Mouse (Mus musculus): ENCODE results near the gene Rara. TPM values are rescaled to one million over a fixed set of nuclear protein-coding genes. Genes with fewer than 3 reads are reported as not detected.
A peak's percentile ranks its signal among the peaks of the same experiment; 100 is the strongest.
"Not testable (repeated sequence)": the region's sequence is repeated elsewhere in the genome, so short reads cannot be mapped to it uniquely, and the experiment has no call there.

Gene Rara
- polyA plus RNA-seq, 1 experiment from 2014 or later, result 14.8 TPM

DNA sequence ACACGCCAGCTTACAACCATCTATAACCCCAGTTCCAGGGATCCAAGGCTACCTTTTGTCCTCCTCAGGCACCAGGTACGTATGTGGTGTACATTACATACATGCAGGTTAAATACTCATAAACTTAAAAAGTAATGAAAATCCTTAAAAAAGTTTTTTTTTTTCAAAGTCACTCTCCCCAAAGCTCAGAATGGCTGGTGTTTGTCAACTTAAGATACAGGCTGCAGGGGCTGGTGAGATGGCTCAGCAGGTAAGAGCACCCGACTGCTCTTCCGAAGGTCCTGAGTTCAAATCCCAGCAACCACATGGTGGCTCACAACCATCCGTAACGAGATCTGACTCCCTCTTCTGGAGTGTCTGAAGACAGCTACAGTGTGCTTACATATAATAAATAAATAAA, 60.6 kb downstream of the Rara start:
- H3K4me3 ChIP-seq (ENCODE audit: low read depth, low read length); ATAC-seq (ENCODE audit: low FRiP score); DNase-seq (ENCODE audit: low spot score, missing footprints); H3K4me2 ChIP-seq; H3K27me3 ChIP-seq (ENCODE audit: control insufficient read depth, insufficient read depth, low read length); H3K4me1 ChIP-seq (ENCODE audit: control insufficient read depth, insufficient read depth, low read length); H3K9me3 ChIP-seq (ENCODE audit: control insufficient read depth, low read length); H3K36me3 ChIP-seq (ENCODE audit: control insufficient read depth, insufficient read depth, low read length); H3K27ac ChIP-seq (ENCODE audit: low read depth, low read length); H3K9ac ChIP-seq (ENCODE audit: low read length): not testable (repeated sequence)
- WGBS, result 98% methylated on average over 5 of the region's 6 CpGs

DNA sequence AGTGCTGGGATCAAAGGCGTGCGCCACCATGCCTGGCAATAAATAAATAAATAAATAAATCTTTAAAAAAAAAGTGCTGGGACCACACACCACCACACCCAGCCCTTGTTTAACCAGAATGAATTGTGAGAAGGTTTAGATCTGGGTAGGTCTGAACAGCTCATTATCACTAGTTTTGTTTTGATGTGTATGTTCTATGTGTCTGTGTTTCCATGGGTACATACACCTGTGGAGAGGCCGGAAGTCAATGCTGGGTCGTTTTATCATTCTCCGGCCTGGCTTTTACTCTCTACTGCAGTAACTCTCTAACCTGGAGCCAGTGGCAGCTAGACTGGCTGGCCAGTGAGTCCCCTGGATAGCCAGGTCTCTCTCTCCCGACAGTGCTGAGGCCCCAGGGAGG, 63.2 kb downstream of the Rara start:
- Histone ChIP-seq H3K4me3 (ENCODE audit: low read depth, low read length) (no peak overlapping the region), H3K4me2 (no peak overlapping the region), H3K27ac (ENCODE audit: low read depth, low read length) (no peak overlapping the region), H3K4me1 (ENCODE audit: control insufficient read depth, insufficient read depth, low read length) (no peaks in the 10 kb centered on the region), H3K9me3 (ENCODE audit: control insufficient read depth, low read length) (no peaks in the 10 kb centered on the region), H3K36me3 (ENCODE audit: control insufficient read depth, insufficient read depth, low read length) (peaks cover 25% of the 10 kb centered on the region), H3K27me3 (ENCODE audit: control insufficient read depth, insufficient read depth, low read length) (no peaks in the 10 kb centered on the region), H3K9ac (ENCODE audit: low read length) (no peak overlapping the region)
- ATAC-seq (ENCODE audit: low FRiP score) (no peak), DNase-seq (ENCODE audit: low spot score, missing footprints) (no peak)
- WGBS, result 82% methylated on average over 6 of the region's 6 CpGs

DNA sequence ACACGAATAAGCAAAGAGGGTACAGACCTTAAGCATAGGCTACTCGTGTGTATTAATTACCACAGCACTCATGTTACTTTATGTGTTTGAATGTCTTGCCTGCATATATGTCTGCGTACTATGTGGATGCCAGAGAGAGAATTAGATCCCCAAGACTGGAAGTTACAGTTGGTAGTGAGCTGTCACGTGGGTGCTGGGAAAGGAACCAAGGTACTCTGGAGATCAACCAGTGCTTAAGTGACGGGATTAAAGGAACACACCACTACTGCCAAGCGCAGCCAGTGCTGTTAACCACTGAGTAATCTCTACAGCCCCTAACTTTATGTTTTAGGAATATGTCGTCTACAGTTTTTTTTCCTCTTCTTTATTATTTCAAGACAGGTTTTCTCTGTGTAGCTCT, 68.4 kb downstream of the Rara start:
- Histone ChIP-seq H3K9me3 (ENCODE audit: control insufficient read depth, low read length) (no peaks in the 10 kb centered on the region), H3K27ac (ENCODE audit: low read depth, low read length) (no peak overlapping the region), H3K4me2 (no peak overlapping the region), H3K36me3 (ENCODE audit: control insufficient read depth, insufficient read depth, low read length) (peaks cover 64% of the 10 kb centered on the region), H3K27me3 (ENCODE audit: control insufficient read depth, insufficient read depth, low read length) (no peaks in the 10 kb centered on the region), H3K9ac (ENCODE audit: low read length) (no peak overlapping the region), H3K4me1 (ENCODE audit: control insufficient read depth, insufficient read depth, low read length) (no peaks in the 10 kb centered on the region), H3K4me3 (ENCODE audit: low read depth, low read length) (no peak overlapping the region)
- WGBS, result 93% methylated on average over 7 of the region's 7 CpGs
- DNase-seq (ENCODE audit: low spot score, missing footprints) (no peak), ATAC-seq (ENCODE audit: low FRiP score) (no peak)

GRCm38 (mm10) chr11:98997659-98998058, 70.0 kb downstream of the Rara start:
- H3K27me3 ChIP-seq (ENCODE audit: control insufficient read depth, insufficient read depth, low read length), result no peaks in the 10 kb centered on the region
- no peak overlapping the region for H3K27ac ChIP-seq (ENCODE audit: low read depth, low read length)
- H3K4me1 ChIP-seq (ENCODE audit: control insufficient read depth, insufficient read depth, low read length), result no peaks in the 10 kb centered on the region
- DNase-seq (ENCODE audit: low spot score, missing footprints) (no peak), ATAC-seq (ENCODE audit: low FRiP score) (no peak)
- H3K4me2 ChIP-seq, result no peak overlapping the region
- H3K9me3 ChIP-seq (ENCODE audit: control insufficient read depth, low read length), result no peaks in the 10 kb centered on the region
- WGBS, result 94% methylated on average over 4 of the region's 4 CpGs
- H3K9ac ChIP-seq (ENCODE audit: low read length), result no peak overlapping the region
- H3K36me3 ChIP-seq (ENCODE audit: control insufficient read depth, insufficient read depth, low read length), result peaks cover 63% of the 10 kb centered on the region
- H3K4me3 ChIP-seq (ENCODE audit: low read depth, low read length), result no peak overlapping the region

DNA sequence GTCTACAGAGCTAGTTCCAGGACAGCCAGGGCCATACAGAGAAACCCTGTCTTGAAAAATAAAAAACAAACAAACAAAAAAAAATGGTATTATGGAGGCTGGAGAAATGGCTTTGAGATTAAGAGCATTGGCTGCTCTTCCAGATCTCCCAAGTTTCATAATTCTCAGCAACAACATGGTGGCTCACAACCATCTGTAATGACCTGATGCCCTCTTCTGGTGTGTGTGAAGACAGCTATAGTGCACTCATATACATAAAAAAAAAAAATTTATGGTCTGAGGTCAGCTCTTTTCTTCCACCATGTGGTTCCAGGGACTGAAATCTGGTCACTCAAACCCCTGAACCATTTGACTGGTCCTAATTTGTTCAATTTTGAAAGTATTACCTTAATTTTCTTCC, 71.2 kb downstream of the Rara start:
- no peak overlapping the region for H3K4me2 ChIP-seq
- no peak overlapping the region for H3K4me3 ChIP-seq (ENCODE audit: low read depth, low read length)
- no peak overlapping the region for H3K27ac ChIP-seq (ENCODE audit: low read depth, low read length)
- DNase-seq (ENCODE audit: low spot score, missing footprints), result no peak
- no peak overlapping the region for H3K9ac ChIP-seq (ENCODE audit: low read length)
- ATAC-seq (ENCODE audit: low FRiP score), result no peak
- no peaks in the 10 kb centered on the region for H3K27me3 ChIP-seq (ENCODE audit: control insufficient read depth, insufficient read depth, low read length)
- H3K9me3 ChIP-seq (ENCODE audit: control insufficient read depth, low read length), result no peaks in the 10 kb centered on the region
- no peaks in the 10 kb centered on the region for H3K4me1 ChIP-seq (ENCODE audit: control insufficient read depth, insufficient read depth, low read length)
- peaks cover 58% of the 10 kb centered on the region for H3K36me3 ChIP-seq (ENCODE audit: control insufficient read depth, insufficient read depth, low read length)

DNA sequence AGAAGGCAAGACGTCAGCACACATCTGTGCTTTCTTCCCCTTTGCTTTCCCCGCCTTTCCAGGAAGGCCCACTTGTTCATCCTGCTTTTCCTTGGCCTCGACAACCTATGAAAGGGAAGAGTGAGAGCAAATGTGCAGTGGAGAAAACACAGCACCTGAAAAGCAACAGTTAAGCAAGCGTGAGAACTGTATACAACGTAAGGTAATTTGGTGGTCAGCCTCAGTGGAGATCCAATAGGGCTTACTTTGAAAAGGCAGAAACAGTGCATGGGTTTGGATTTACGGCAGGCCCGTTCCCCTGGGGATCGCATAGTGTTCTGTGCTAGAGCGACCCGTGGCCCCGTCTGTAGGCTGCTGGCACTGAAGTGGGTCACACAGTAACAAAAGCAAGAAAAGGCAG, 71.6 kb downstream of the Rara start:
- H3K4me3 ChIP-seq (ENCODE audit: low read depth, low read length), result no peak overlapping the region
- H3K4me1 ChIP-seq (ENCODE audit: control insufficient read depth, insufficient read depth, low read length), result no peaks in the 10 kb centered on the region
- H3K27ac ChIP-seq (ENCODE audit: low read depth, low read length), result no peak overlapping the region
- no peaks in the 10 kb centered on the region for H3K27me3 ChIP-seq (ENCODE audit: control insufficient read depth, insufficient read depth, low read length)
- no peak overlapping the region for H3K9ac ChIP-seq (ENCODE audit: low read length)
- DNase-seq (ENCODE audit: low spot score, missing footprints) (no peak), ATAC-seq (ENCODE audit: low FRiP score) (no peak)
- peaks cover 57% of the 10 kb centered on the region for H3K36me3 ChIP-seq (ENCODE audit: control insufficient read depth, insufficient read depth, low read length)
- H3K9me3 ChIP-seq (ENCODE audit: control insufficient read depth, low read length), result no peaks in the 10 kb centered on the region
- no peak overlapping the region for H3K4me2 ChIP-seq
- 96% methylated on average over 11 of the region's 11 CpGs for whole genome bisulfite sequencing

- no peaks in the 10 kb centered on the region for H3K4me1 ChIP-seq (ENCODE audit: control insufficient read depth, insufficient read depth, low read length)
- WGBS, result 97% methylated on average over 9 of the region's 9 CpGs
- H3K27ac ChIP-seq (ENCODE audit: low read depth, low read length), result no peak overlapping the region
- H3K27me3 ChIP-seq (ENCODE audit: control insufficient read depth, insufficient read depth, low read length), result no peaks in the 10 kb centered on the region
- H3K36me3 ChIP-seq (ENCODE audit: control insufficient read depth, insufficient read depth, low read length), result peaks cover 37% of the 10 kb centered on the region
- no peak overlapping the region for H3K4me3 ChIP-seq (ENCODE audit: low read depth, low read length)
- no peak for ATAC-seq (ENCODE audit: low FRiP score)
- no peaks in the 10 kb centered on the region for H3K9me3 ChIP-seq (ENCODE audit: control insufficient read depth, low read length)
- no peak overlapping the region for H3K4me2 ChIP-seq
- H3K9ac ChIP-seq (ENCODE audit: low read length), result no peak overlapping the region
- peak; percentile 81 for DNase-seq (ENCODE audit: low spot score, missing footprints)
Measured at GRCm38 (mm10) chr11:99006788-99007187, 79.2 kb downstream of the Rara start.

DNA sequence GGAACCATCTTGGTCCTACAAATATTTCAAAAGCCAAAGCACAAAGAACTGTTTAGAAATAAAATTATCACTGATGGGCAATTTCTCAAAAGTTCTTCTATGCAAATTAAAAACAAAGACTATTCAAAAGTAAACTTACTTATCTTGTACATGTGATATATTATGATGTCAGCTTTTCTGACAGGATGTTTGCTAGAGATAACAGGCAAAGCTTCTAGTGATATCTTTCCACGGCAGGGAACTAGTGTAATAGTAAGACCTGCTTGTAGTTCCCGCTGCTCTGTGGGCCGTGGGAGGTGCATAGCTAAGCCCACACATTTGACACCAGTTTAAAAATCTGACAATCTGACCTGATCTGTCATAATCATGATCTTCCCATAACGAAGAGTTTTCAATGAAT, 82.5 kb downstream of the Rara start:
- no peak overlapping the region for H3K4me2 ChIP-seq
- H3K4me3 ChIP-seq (ENCODE audit: low read depth, low read length), result no peak overlapping the region
- no peak overlapping the region for H3K27ac ChIP-seq (ENCODE audit: low read depth, low read length)
- no peaks in the 10 kb centered on the region for H3K4me1 ChIP-seq (ENCODE audit: control insufficient read depth, insufficient read depth, low read length)
- no peaks in the 10 kb centered on the region for H3K9me3 ChIP-seq (ENCODE audit: control insufficient read depth, low read length)
- H3K9ac ChIP-seq (ENCODE audit: low read length), result no peak overlapping the region
- ATAC-seq (ENCODE audit: low FRiP score) (no peak), DNase-seq (ENCODE audit: low spot score, missing footprints) (no peak)
- peaks cover 44% of the 10 kb centered on the region for H3K36me3 ChIP-seq (ENCODE audit: control insufficient read depth, insufficient read depth, low read length)
- 94% methylated on average over 4 of the region's 4 CpGs for WGBS
- no peaks in the 10 kb centered on the region for H3K27me3 ChIP-seq (ENCODE audit: control insufficient read depth, insufficient read depth, low read length)

DNA sequence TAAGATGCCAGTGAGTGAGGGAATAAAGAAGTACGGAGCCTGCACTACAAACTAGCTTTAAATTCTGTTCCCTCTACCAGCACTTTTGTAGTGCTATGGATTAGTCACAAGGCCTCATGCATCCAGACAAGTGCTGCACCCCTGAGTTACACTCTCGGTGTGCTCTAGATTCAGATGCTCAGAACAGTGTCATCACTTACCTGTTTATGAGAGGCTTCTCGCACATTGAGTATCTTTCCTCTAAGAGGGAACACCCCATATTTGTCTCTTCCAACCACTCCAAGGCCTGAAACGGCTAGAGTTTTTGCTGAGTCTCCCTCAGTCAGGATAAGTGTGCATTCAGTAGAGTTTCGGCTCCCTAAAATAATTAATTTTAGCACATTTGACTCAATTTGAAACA, 83.1 kb downstream of the Rara start:
- no peak overlapping the region for H3K27ac ChIP-seq (ENCODE audit: low read depth, low read length)
- WGBS, result 95% methylated on average over 5 of the region's 5 CpGs
- H3K9ac ChIP-seq (ENCODE audit: low read length), result no peak overlapping the region
- no peaks in the 10 kb centered on the region for H3K27me3 ChIP-seq (ENCODE audit: control insufficient read depth, insufficient read depth, low read length)
- H3K4me1 ChIP-seq (ENCODE audit: control insufficient read depth, insufficient read depth, low read length), result no peaks in the 10 kb centered on the region
- peaks cover 46% of the 10 kb centered on the region for H3K36me3 ChIP-seq (ENCODE audit: control insufficient read depth, insufficient read depth, low read length)
- DNase-seq (ENCODE audit: low spot score, missing footprints) (no peak), ATAC-seq (ENCODE audit: low FRiP score) (no peak)
- H3K4me3 ChIP-seq (ENCODE audit: low read depth, low read length), result no peak overlapping the region
- no peak overlapping the region for H3K4me2 ChIP-seq
- no peaks in the 10 kb centered on the region for H3K9me3 ChIP-seq (ENCODE audit: control insufficient read depth, low read length)

GRCm38 (mm10) chr11:99013856-99014255, 86.2 kb downstream of the Rara start:
- Histone ChIP-seq H3K27ac (ENCODE audit: low read depth, low read length) (no peak overlapping the region), H3K36me3 (ENCODE audit: control insufficient read depth, insufficient read depth, low read length) (peaks cover 51% of the 10 kb centered on the region), H3K27me3 (ENCODE audit: control insufficient read depth, insufficient read depth, low read length) (no peaks in the 10 kb centered on the region), H3K4me2 (no peak overlapping the region), H3K9me3 (ENCODE audit: control insufficient read depth, low read length) (no peaks in the 10 kb centered on the region), H3K4me1 (ENCODE audit: control insufficient read depth, insufficient read depth, low read length) (no peaks in the 10 kb centered on the region), H3K4me3 (ENCODE audit: low read depth, low read length) (no peak overlapping the region), H3K9ac (ENCODE audit: low read length) (no peak overlapping the region)
- DNase-seq (ENCODE audit: low spot score, missing footprints) (peak; percentile 80), ATAC-seq (ENCODE audit: low FRiP score) (no peak)
- WGBS, result 92% methylated on average over 1 of the region's 1 CpGs

Data from midbrain, embryonic 11.5 days (tissue).